Mouse (Mus musculus) kidney, postnatal 0 days (tissue): ENCODE measurements around the gene Slc25a39. TPM values are rescaled to one million over a fixed set of nuclear protein-coding genes. Genes with fewer than 3 reads are reported as not detected.

Experiments used
- ATAC-seq: fragments of 200-750 bp; cut with Nextera tagmentation; replicated peaks from 2 replicates; pipeline ENCODE4 v1.8.0; 2017; ENCODE audit warnings: low read depth, moderate number of reproducible peaks, moderate TSS enrichment, moderate library complexity; ENCODE audit not compliant: low FRiP score
- DNase-seq: peaks from one replicate; pipeline ENCODE4 v3.0.0-alpha.2; 2016; ENCODE audit warnings: low spot score
- H3K27ac ChIP-seq: fragments of 300-500 bp; sonication (generic); 2 replicates; pipeline ENCODE4 v1.5.1; 2014; ENCODE audit warnings: mild to moderate bottlenecking
- H3K27me3 ChIP-seq: fragments of 300-500 bp; sonication (generic); 2 replicates; pipeline ENCODE4 v1.6.1; 2014; ENCODE audit warnings: low read length, mixed read lengths; ENCODE audit not compliant: insufficient read depth
- H3K36me3 ChIP-seq: fragments of 300-500 bp; sonication (generic); 2 replicates; pipeline ENCODE4 v1.6.1; 2014; ENCODE audit warnings: low read length, mixed read lengths; ENCODE audit not compliant: insufficient read depth
- H3K4me1 ChIP-seq: fragments of 300-500 bp; sonication (generic); replicated peaks from 2 replicates; pipeline ENCODE4 v1.6.1; 2014; ENCODE audit warnings: antibody characterized with exemption, low read length, mixed read lengths; ENCODE audit not compliant: insufficient read depth
- H3K4me2 ChIP-seq: fragments of 300-500 bp; sonication (generic); 2 replicates; pipeline ENCODE4 v1.6.1; 2014; ENCODE audit warnings: mild to moderate bottlenecking, low read length, moderate library complexity, mixed read lengths
- H3K4me3 ChIP-seq: fragments of 300-500 bp; sonication (generic); replicated peaks from 2 replicates; pipeline ENCODE4 v1.5.1; 2014; ENCODE audit warnings: low read depth, low read length
- H3K9ac ChIP-seq: fragments of 300-500 bp; sonication (generic); 2 replicates; pipeline ENCODE4 v1.6.1; 2014; ENCODE audit warnings: low read depth, low read length
- H3K9me3 ChIP-seq: fragments of 300-500 bp; sonication (generic); replicated peaks from 2 replicates; pipeline ENCODE4 v1.6.1; 2016; ENCODE audit warnings: low read length, inconsistent platforms, mixed read lengths
- CTCF ChIP-seq: IDR thresholded peaks from 2 replicates; pipeline ENCODE4 v1.5.1; 2016; ENCODE audit warnings: antibody characterized with exemption, low read depth, mild to moderate bottlenecking, moderate library complexity
- WGBS: fragments of 180-500 bp; shearing (Covaris S2); extraction: QIAGEN DNeasy Blood & Tissue Kit; methylation state at CpG from one replicate; pipeline ENCODE4 v1.1.7; 2014; 5-methylcytosine and 5-hydroxymethylcytosine counted together
- polyA plus RNA-seq: library from polyadenylated mRNA; unstranded; fragments of >200 nt; fragmentation: Nextera tagmentation; extraction: Ambion mirVana; gene quantifications from 2 replicates; pipeline ENCODE4 v1.2.1, GENCODE M21; 2015

The Slc25a39 gene
- polyA plus RNA-seq, 1 experiment from 2014 or later, result 352 TPM

DNA sequence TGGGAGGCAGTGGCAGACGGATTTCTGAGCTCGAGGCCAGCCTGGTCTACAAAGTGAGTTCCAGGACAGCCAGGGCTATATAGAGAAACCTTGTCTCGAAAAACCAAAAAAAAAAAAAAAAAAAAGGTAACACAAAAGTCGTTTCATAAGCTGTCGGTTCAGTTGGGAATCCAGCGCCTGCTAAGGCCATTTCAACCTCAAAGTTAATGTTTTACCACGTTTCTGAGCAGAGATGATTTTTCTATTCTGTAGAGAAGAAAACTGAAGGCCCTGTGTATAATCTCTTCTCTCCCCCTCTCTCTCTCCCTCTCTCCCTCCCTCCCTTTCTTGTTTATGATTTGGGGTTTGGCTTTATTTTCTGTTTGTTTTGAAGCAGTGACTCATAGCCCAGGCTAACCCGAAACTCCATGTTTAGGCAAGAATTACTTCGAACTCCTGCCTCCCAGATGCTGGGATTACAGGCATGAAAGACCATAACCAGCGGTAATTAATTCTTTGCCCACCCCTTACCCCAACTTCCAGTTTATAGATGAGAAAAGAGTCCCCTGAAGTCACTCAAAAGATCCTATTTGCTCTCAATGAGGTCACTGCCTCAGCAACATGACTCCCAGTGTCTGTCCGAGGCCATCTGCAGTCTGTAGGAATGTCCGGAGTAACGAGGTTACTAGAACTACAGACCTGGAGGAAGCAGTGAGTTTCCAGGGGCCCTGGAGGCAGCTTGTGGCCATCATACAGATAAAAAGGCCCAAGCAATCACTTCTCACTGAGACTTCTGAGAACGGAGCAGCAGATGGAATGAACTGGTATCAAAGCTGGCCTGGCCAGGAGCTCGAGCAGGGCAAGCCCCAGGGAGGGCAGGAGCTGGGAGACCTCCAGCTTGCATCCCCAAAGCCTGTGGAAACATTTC, 1.4 kb upstream of the Slc25a39 start:
- Histone ChIP-seq H3K9ac (no peak overlapping the region), H3K27me3 (no peaks in the 10 kb centered on the region), H3K4me2 (peak overlapping the region; percentile 42), H3K9me3 (no peaks in the 10 kb centered on the region), H3K27ac (peak overlapping the region; percentile 78), H3K36me3 (peaks cover 7% of the 10 kb centered on the region; the same call in 1 of the 2 replicates), H3K4me1 (peaks cover 13% of the 10 kb centered on the region), H3K4me3 (peak overlapping the region; percentile 9; the same call in 1 of the 2 replicates)
- no peak for TF ChIP-seq CTCF
- ATAC-seq (no peak), DNase-seq (no peak)
- WGBS, result 31% methylated on average over 15 of the region's 15 CpGs

DNA sequence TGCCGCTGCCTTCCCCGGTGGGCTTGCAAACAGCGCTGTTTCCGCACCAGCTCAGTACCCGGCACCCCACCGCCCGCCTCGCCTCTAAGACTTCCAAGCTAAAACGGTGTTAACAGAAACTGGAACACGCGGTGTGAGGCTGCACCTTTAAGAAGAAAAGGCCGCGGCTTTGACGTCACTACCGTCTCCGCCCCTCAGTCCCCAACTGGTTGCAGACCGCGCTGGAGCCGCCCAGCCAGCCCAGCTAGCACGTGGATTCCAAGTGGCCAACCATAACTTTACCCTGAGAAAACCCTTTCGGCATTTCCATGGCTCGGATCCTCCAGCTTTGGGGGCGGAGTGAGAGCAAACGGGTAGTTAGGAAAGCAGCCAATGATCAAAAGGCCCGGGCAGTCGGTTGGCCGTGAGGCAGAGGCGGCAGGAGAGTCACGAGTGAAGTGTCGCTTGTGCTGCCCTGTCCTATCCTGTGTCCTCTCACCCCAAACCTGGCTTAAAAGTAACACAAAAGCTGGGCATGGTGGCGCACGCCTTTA, 664 bp upstream of the Slc25a39 start:
- Histone ChIP-seq H3K27me3 (no peaks in the 10 kb centered on the region), H3K36me3 (peaks cover 14% of the 10 kb centered on the region), H3K9me3 (no peaks in the 10 kb centered on the region), H3K4me3 (peak overlapping the region; percentile 62), H3K4me1 (peaks cover 13% of the 10 kb centered on the region), H3K27ac (peak overlapping the region; percentile 92), H3K9ac (peak overlapping the region; percentile 73), H3K4me2 (peak overlapping the region; percentile 61)
- ATAC-seq (peak; percentile 91), DNase-seq (peak; percentile 99)
- 0 out of 2 replicates have a peak, but pooled peaks have one; percentile 6 for TF ChIP-seq CTCF
- WGBS, result under 1% methylated on average over 32 of the region's 32 CpGs

DNA sequence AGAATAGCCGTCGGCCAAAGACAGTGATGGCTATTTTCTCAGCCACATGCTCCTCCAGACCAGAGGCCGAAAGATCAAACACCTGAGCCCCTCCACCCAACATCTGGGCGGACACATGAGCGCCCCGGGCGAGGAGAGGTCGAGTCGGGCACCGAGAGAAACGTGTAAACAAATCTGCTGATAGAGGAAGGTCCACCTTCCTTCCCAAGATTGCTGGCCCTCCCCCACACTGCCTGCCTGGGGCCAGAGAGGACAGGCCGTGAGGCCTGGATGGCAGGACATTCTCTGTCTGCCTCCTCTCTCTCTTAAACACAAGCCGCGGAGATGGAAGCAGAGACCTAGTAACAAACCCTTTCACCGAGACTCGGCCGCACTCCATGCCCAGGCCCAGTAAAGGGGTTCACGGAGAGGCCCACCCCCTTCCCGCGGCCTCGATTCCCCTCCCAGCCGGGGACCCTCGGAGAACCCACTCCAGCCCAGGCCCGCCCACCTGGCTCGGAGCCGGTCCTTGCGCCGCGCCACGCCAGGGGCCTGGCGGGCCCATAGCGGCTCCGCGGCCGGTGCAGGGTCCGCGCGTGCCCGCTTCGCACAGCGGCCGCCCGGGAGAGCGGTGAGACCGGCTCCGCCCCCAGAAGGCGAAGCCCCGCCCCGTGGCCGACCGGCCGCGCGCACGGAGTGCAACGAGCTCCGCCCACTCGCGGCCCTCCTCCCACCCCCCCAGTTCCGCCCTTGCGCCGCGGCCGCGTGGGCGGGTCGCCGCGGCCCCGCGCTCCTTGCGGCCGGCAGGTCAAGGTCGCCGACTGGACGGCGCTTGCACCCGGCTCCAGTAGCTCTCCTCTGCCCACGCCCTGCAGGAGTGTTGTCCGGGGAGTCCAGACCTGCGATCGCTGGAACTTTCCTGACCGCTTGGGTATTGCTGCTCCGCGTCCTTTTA, 579 bp downstream of the Slc25a39 start:
- Histone ChIP-seq H3K27me3 (no peaks in the 10 kb centered on the region), H3K27ac (peak overlapping the region; percentile 92), H3K4me1 (peaks cover 13% of the 10 kb centered on the region), H3K36me3 (peaks cover 26% of the 10 kb centered on the region), H3K9ac (peak overlapping the region; percentile 73), H3K4me3 (peak overlapping the region; percentile 62), H3K4me2 (peak overlapping the region; percentile 61), H3K9me3 (no peaks in the 10 kb centered on the region)
- under 1% methylated on average over 75 of the region's 85 CpGs for WGBS
- TF ChIP-seq CTCF, result no peak
- DNase-seq (peak; percentile 92), ATAC-seq (peak; percentile 58)

DNA sequence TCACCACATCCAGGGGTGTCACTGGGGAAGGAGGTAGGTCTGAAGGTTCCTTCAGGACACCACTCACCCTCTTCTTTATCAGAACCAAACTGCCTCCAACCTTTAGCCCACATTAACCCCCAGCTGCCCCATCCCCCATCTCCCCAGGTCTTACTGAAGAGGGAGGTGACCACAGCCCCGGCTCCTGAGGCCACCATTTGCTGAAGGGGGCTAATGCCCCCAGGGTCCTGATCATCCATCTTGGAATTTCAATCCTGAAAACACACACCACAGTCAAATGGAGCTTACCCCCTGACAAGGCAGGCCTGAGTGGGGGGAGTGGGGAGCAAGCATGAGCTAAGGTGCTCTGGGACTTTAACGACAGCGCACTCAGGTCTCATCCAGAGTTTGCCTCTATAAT, 1.3 kb downstream of the Slc25a39 start:
- H3K4me1 ChIP-seq, result peaks cover 13% of the 10 kb centered on the region
- DNase-seq (no peak), ATAC-seq (no peak)
- no peak for TF ChIP-seq CTCF
- H3K27ac ChIP-seq, result peak overlapping the region; percentile 92
- H3K27me3 ChIP-seq, result no peaks in the 10 kb centered on the region
- H3K4me3 ChIP-seq, result peak overlapping the region; percentile 62
- peak overlapping the region; percentile 73 for H3K9ac ChIP-seq
- H3K9me3 ChIP-seq, result no peaks in the 10 kb centered on the region
- 10% methylated on average over 3 of the region's 3 CpGs for WGBS
- H3K36me3 ChIP-seq, result peaks cover 27% of the 10 kb centered on the region
- peak overlapping the region; percentile 61 for H3K4me2 ChIP-seq

GRCm38 (mm10) chr11:102405544-102406285, 2.0 kb downstream of the Slc25a39 start:
- Histone ChIP-seq H3K9ac (0 out of 2 replicates have a peak overlapping the region, but pooled peaks have one; percentile 73), H3K27ac (no peak overlapping the region), H3K4me3 (peak overlapping the region; percentile 62; the same call in 1 of the 2 replicates), H3K4me2 (peak overlapping the region; percentile 61), H3K9me3 (no peaks in the 10 kb centered on the region), H3K36me3 (peaks cover 27% of the 10 kb centered on the region), H3K27me3 (no peaks in the 10 kb centered on the region), H3K4me1 (peaks cover 13% of the 10 kb centered on the region)
- no peak for DNase-seq
- 86% methylated on average over 11 of the region's 11 CpGs for WGBS
- ATAC-seq, result no peak
- no peak for TF ChIP-seq CTCF
